Mouse (Mus musculus) cortical plate, adult 2 months (tissue): ENCODE measurements around the gene Rnf151. TPM values are rescaled to one million over a fixed set of nuclear protein-coding genes. Genes with fewer than 3 reads are reported as not detected.

ENCODE experiments used
- H3K27ac ChIP-seq: fragments of 200-500 bp; 2 replicates; pipeline ENCODE4 v1.5.1; 2012; ENCODE audit warnings: low read length, control low read depth, inconsistent platforms; ENCODE audit not compliant: insufficient read depth
- H3K4me1 ChIP-seq: fragments of 200-500 bp; 2 replicates; pipeline ENCODE4 v1.6.1; 2011; ENCODE audit warnings: low read length; ENCODE audit not compliant: control insufficient read depth, insufficient read depth
- H3K4me3 ChIP-seq: fragments of 200-500 bp; 2 replicates; pipeline ENCODE4 v1.5.1; 2011; ENCODE audit warnings: mild to moderate bottlenecking, low read length, control low read depth; ENCODE audit not compliant: insufficient read depth
- CTCF ChIP-seq: fragments of 200-500 bp; IDR thresholded peaks from 2 replicates; pipeline ENCODE4 v1.5.1; 2011; ENCODE audit warnings: mild to moderate bottlenecking, control low read depth, low read length; ENCODE audit not compliant: insufficient read depth; ENCODE audit errors: extremely low read depth
- POLR2A ChIP-seq: fragments of 200-500 bp; IDR thresholded peaks from 2 replicates; pipeline ENCODE4 v1.6.1; 2011; ENCODE audit warnings: mild to moderate bottlenecking, low read length, control low read depth; ENCODE audit not compliant: insufficient read depth; ENCODE audit errors: extremely low read depth
- polyA plus RNA-seq: library from polyadenylated mRNA; depleted of rRNA; stranded (reverse); fragments of >200 nt; gene quantifications from 2 replicates; pipeline ENCODE4 v1.2.3, GENCODE M21; 2012

Rnf151 gene
- polyA plus RNA-seq, 1 experiment = 0.33 TPM

GRCm38 (mm10) chr17:24695326-24696010, 22.4 kb downstream of the Rnf151 start:
- Histone ChIP-seq H3K4me1 (peaks cover 7% of the 10 kb centered on the region; the same call in 1 of the 2 replicates), H3K27ac (peak overlapping the region; percentile 79; the same call in 1 of the 2 replicates), H3K4me3 (peak overlapping the region; percentile 83)
- TF ChIP-seq CTCF (no peak), POLR2A (no peak)

GRCm38 (mm10) chr17:24692385-24692784, 25.5 kb downstream of the Rnf151 start:
- H3K4me3 ChIP-seq = no peak overlapping the region

GRCm38 (mm10) chr17:24689251-24690081, 28.4 kb downstream of the Rnf151 start, which contains the start of gene Syngr3:
Syngr3 (minus strand) TSS chr17:24689955.
- H3K4me1 ChIP-seq = peaks cover 9% of the 10 kb centered on the region
- H3K27ac ChIP-seq = peak within 1 kb of the TSS; percentile 98
- H3K4me3 ChIP-seq = peak within 1 kb of the TSS; percentile 97
- TF ChIP-seq CTCF = no peak
- peak; percentile 77; the same call in 1 of the 2 replicates for TF ChIP-seq POLR2A

More at GRCm38 (mm10) chr17:24692385-24692784, 25.5 kb downstream of the Rnf151 start:
- no peak for TF ChIP-seq CTCF
- no peak for TF ChIP-seq POLR2A
- peaks cover 12% of the 10 kb centered on the region for H3K4me1 ChIP-seq
- no peak overlapping the region for H3K27ac ChIP-seq

GRCm38 (mm10) chr17:24687599-24687998, 30.3 kb downstream of the Rnf151 start:
- TF ChIP-seq CTCF = no peak
- no peak for TF ChIP-seq POLR2A
- H3K4me1 ChIP-seq = peaks cover 9% of the 10 kb centered on the region

DNA sequence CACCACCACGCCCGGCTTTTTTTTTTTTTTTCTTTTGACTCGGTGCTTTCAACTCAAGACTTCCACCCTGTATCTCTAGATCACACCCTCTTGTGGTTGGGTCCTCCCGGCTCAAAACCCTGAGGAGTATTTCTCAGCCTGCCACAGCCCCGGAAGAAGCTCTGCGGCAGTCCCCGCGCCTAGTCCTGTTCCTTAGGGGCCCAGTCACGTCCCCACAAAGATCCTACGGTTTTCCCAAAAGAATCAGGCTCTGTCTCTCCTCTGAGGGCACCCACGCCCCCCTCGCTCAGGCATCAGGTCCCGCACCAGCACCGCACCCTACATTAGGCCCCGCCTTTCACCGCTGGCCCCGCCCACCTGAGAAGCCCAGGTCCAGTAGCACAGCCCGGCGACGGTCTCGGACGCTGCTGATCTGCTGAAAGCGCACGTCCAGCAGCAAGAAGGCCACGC, 30.7 kb downstream of the Rnf151 start:
- TF ChIP-seq CTCF = no peak
- TF ChIP-seq POLR2A = no peak
- Histone ChIP-seq H3K4me1 (peaks cover 9% of the 10 kb centered on the region), H3K4me3 (peak overlapping the region; percentile 31), H3K27ac (no peak overlapping the region)

More at GRCm38 (mm10) chr17:24687599-24687998, 30.3 kb downstream of the Rnf151 start:
- Histone ChIP-seq H3K4me3 (peak overlapping the region; percentile 31), H3K27ac (no peak overlapping the region)

DNA sequence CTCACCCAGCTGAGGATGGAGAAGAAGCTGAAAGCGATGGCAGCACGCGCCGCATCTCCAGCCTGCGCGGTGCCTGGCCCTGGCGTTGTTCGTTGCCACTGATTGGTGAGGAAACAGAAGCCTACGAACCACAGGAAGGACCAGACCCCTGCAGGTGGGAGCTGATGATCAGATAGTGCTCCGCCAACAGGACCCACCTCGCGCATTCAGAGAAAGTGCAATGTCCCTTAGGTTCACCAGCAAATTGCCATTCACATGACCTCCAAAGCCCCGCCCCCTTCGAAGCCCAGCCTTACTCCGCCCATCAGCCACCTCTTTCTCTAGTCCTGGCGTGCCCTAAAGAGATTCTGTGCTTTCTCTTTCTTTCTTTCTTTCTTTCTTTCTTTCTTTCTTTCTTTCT, 31.3 kb downstream of the Rnf151 start:
- H3K4me3 ChIP-seq = no peak overlapping the region
- H3K27ac ChIP-seq = no peak overlapping the region
- TF ChIP-seq POLR2A = no peak
- TF ChIP-seq CTCF = no peak
- H3K4me1 ChIP-seq = peaks cover 9% of the 10 kb centered on the region

DNA sequence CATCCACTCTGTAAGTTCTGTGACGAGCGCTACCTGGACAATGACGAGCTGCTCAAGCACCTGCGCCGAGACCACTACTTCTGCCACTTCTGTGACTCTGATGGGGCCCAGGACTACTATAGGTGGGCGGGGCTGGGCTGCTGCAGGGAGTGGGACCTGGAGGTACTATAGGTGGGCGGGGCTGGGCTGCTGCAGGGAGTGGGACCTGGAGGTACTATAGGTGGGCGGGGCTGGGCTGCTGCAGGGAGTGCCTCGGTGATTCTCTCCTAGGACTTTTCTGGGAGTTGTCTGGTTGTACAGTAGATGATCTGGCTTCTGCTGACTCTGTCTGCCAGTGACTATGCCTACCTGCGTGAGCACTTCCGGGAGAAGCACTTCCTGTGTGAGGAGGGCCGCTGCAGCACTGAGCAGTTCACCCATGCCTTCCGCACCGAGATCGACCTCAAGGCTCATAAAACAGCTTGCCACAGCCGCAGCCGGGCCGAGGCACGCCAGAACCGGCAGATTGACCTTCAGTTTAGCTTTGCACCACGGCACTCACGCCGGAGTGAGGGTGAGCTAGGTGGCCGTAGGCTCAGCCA, 40.3 kb downstream of the Rnf151 start:
- no peak for TF ChIP-seq CTCF
- TF ChIP-seq POLR2A = no peak
- peaks cover 3% of the 10 kb centered on the region; the same call in 1 of the 2 replicates for H3K4me1 ChIP-seq
- H3K4me3 ChIP-seq = no peak overlapping the region
- H3K27ac ChIP-seq = no peak overlapping the region

DNA sequence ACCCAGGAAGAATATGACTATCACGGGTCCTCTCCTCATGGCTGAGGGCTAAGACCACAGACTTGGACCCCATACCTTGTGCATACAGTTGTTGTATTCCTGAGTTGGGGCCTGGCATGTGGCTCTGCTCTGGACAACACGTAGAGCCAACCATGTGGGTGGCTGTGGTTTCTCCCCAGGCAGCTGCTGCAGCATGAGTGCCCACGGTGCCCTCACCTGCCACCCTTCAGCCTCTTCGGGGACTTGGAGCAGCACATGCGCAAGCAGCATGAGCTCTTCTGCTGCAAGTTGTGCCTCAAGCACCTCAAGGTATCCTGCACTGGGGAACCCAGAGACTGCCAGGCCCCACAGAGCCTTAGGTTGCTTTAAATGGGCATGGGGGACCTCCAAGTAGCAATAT, 41.0 kb downstream of the Rnf151 start:
- TF ChIP-seq POLR2A (no peak), CTCF (no peak)
- peaks cover 7% of the 10 kb centered on the region for H3K4me1 ChIP-seq
- no peak overlapping the region for H3K27ac ChIP-seq

DNA sequence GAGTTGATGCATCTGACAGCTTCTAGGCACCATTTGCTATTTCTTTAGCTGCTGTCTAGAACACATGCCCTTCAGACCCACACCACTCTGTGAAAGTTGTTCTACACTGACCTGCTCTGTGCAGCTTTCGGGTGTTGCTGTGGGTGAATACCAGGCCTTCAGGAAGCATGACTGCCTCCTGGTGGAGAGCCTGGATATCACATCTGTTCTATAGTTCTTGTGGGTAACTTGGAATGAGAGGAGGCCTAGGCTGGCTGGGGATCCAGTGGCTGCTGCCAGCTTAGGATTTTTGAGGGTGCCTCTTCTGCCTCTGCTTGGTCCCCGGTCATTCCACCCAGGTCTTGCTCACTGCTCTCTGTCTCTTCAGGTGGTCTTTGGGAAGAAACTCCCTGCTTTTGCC, 41.7 kb downstream of the Rnf151 start:
- Histone ChIP-seq H3K4me1 (peaks cover 9% of the 10 kb centered on the region), H3K4me3 (no peak overlapping the region), H3K27ac (no peak overlapping the region)
- TF ChIP-seq CTCF = peak; percentile 54
- TF ChIP-seq POLR2A = no peak

More for the DNA sequence above, 41.0 kb downstream of the Rnf151 start:
- no peak overlapping the region for H3K4me3 ChIP-seq

DNA sequence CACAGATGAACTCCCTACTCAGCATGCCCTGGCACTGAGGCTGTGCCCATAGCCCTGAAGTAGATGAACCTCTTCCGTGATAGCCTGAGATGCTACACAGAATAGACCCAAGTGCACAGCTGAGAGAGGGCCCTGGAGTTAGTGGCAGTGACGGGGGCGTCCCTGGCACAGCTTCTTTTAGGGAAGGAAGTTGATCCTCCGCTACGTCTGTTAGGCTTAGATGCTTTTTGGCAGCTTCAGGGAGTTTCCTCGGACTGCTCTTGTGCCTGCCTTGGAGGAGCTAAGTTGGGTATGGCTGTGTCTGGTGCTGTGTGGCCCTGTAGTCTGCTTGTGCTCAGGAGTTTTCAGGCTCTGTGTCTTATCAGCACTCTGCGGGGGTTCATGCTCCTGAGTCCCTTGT, 43.6 kb downstream of the Rnf151 start:
- H3K4me3 ChIP-seq = no peak overlapping the region
- no peak overlapping the region for H3K27ac ChIP-seq
- TF ChIP-seq POLR2A (no peak), CTCF (no peak)

More for the DNA sequence above, 43.6 kb downstream of the Rnf151 start:
- H3K4me1 ChIP-seq = peaks cover 9% of the 10 kb centered on the region
